Mouse (Mus musculus) right cerebral cortex, adult 18-20 months (tissue): Measurements from ENCODE around the gene Myo1d.
A peak's percentile ranks its signal among the peaks of the same experiment; 100 is the strongest.
"Not testable (repeated sequence)": the region's sequence is repeated elsewhere in the genome, so short reads cannot be mapped to it uniquely, and the experiment has no call there.

Source experiments
- DNase-seq: peaks from one replicate; pipeline ENCODE4 v3.0.0; 2022; ENCODE audit warnings: mixed read lengths

Myo1d gene

DNA sequence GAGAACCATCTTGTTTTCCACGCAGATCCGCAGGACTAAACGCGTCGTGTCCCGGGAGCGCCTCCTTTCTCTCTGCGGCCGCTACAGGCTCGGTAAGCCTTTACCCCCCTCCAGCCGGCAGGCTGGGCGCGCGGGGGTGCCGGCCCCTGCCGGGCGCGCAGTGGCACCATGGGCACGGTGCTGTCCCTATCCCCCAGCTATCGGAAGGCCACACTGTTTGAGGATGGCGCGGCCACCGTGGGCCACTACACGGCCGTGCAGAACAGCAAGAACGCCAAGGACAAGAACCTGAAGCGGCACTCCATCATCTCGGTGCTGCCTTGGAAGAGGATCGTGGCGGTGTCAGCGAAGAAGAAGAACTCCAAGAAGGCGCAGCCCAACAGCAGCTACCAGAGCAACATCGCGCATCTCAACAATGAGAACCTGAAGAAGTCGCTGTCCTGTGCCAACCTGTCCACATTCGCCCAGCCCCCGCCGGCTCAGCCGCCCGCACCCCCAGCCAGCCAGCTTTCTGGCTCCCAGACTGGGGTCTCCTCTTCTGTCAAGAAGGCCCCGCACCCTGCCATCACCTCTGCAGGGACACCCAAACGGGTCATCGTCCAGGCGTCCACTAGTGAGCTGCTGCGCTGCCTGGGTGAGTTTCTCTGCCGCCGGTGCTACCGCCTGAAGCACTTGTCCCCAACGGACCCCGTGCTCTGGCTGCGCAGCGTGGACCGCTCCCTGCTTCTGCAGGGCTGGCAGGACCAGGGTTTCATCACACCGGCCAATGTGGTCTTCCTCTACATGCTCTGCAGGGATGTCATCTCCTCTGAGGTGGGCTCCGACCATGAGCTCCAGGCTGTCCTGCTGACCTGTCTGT lies 302.3 kb downstream of the Myo1d start:
- peak; percentile 40 for DNase-seq

DNA sequence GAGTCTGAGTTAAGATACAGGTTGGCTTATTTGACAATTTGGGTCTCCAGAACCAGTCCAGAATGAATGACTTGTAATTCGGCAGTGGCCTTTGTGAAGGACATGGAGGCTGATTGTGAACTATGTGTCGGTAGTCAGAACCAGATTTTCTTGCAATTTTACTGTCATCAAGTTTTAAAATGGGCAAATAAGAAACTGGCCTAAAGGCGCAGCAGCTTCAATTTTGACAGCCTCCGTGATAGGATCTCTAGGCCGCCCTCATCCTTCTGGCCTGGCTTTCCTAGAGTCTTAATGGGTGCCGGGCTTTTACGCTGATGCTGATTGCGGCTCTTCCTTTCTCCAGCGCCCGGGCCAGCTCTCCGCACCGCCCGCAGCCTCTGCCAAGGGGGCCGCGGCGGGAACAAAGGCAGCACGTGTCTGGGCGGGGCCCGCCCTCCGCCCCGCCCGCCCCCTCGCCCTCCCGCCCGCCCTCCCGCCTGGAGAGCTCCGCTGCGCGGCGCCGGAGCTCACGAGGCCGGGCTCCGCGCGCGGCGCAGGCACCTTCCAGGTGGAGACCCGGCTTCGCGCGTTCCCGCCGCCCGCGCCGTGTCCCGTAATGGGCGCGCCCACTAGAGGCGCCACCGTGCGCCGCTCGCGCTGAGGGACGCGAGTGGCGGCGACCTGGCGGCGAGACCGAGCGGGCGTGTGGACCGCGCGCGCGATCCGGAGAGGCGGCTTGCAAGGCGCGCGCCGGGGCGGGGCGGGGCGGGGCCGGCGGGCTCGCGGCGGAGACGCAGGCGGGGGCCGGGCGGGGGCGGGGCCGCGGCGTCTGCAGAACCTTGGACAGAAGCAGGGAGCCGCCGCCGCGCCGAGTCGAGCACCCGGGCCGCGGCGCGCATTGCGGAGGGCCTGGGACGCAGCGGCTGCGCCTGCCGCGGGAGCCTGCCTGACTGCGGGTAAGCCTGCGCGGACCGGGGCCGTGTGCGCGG lies 303.3 kb downstream of the Myo1d start, which contains the start of gene Cdk5r1:
TSS of gene Cdk5r1 (plus strand) at position 802 of the 968 bp plus-strand sequence.
- DNase-seq, result peak; percentile 94

- DNase-seq, result no peak
Observed at GRCm38 (mm10) chr11:80475544-80475943, 304.3 kb downstream of the Myo1d start.

DNA sequence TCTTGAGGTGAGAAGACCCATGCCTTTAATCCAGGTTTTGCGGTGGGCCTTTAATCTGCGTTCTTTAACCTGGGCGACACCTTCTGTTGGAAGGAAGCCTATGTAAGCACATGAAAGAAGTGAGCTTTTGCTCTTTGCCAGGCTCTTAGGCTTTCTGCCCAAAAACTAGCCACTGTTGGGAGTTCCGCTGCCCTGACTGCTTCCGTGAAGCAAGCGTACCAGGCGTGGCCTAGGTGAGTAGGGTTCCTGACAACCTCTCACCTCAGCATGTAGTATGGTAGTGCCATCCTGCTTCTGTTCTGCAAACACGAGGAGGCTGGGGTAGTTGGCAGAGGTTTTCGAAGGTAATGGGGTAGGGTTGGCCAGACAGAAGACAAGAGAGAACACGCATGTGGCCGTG lies 305.0 kb downstream of the Myo1d start:
- DNase-seq, result no peak

DNA sequence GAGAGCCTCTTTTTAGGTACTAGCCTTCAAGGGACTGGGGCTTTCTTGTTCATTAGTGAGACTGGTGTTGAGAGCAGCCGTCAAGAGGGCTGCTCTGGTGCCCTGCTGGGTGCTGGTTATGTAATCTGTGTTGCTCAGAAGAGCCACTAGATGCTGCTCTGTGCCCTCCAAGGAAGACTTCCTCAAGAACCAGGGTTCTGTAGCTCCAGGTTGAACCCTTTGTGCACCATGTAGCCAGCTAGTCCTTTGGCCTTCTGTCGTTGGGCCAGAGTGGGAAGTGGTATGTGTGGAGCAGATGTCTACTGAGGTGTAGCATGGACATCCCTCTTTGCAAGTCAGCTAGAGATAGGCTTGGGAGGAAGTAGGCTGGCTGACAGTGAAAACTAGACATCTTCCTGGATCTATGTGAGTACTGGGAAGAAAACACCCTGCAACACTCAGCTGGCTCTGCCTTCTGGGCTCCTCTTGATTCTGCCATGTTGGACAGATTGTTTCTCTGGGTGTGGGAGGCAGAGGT lies 305.6 kb downstream of the Myo1d start:
- DNase-seq, result peak; percentile 65

DNA sequence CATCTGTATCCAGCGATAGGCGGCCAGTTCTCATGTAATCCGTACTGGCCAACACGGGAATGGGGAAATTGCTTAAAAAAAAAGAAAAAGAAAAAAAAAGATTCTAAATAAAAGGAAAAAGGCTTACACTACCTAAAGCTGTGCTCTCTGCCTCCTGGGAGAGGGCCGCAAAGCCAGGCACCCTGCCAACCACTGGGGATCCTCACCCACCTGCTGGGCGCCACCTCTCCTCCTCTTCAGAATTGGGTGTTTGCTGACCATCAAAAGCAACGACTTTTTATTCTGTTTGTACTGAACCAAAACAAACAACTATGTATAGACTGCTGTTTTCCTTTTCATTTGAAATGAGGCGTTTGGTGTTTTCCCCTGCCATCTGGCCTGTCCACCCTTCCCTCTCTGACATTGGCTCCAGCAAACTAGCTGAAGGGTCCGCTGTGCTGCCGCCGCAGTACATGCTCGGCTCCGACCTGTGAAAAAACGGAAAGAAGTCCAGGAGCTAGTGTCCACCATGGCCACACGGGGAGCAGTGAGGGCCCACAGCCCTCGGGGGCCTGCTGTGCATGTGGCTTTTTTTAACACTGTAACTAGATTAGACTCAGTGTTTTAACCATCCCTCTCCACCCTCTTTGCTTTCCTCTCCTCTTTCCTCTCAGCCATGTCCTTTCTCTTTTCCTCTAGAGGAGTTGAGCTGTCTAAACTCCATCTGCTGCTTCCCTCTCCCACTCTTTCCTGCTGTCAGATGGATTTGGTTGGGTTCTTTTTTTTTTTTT lies 307.8 kb downstream of the Myo1d start:
- peak; percentile 34 for DNase-seq

DNA sequence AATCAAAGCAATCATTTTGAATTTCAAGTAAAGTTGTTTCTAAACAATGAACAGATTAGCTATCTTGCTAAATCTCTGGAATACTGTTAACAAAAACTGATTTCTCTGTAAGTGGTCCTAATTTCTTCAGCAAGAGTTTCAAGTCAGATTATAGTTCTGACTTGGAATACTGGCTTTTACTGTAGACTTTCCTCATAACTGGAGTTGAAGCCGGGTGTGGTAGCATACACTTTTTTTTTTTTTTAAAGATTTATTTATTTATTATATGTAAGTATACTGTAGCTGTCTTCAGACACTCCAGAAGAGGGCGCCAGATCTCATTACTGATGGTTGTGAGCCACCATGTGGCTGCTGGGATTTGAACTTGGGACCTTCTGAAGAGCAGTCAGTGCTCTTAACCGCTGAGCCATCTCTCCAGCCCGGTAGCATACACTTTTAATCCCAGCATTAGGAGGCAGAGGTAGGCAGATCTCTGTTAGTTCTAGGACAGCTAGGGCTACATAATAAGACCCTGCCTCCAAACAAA lies 316.2 kb downstream of the Myo1d start:
- not testable (repeated sequence) for DNase-seq

GRCm38 (mm10) chr11:80453198-80453597 lies 326.6 kb downstream of the Myo1d start:
- DNase-seq, result no peak

DNA sequence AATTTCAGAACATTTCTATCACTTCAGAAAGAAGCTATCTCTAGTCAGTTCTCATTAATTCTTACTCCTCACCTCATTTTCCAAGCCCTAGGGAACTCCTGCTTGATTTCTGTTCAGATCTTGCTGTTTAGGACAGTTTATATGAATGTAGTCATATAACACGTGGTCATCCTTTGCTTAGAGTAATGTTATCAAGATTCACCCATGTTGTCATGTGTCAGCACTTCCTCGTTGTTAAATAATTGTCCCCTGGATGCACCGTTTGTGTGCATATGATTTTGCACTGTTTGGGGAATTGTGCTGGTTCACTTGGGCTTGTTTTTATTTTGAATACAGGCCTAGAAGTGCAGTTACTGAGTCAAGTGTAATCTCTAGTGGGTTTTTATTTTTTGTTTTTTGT lies 327.6 kb downstream of the Myo1d start:
- DNase-seq, result no peak

- no peak for DNase-seq
Observed at GRCm38 (mm10) chr11:80449859-80450258, 330.0 kb downstream of the Myo1d start.

DNA sequence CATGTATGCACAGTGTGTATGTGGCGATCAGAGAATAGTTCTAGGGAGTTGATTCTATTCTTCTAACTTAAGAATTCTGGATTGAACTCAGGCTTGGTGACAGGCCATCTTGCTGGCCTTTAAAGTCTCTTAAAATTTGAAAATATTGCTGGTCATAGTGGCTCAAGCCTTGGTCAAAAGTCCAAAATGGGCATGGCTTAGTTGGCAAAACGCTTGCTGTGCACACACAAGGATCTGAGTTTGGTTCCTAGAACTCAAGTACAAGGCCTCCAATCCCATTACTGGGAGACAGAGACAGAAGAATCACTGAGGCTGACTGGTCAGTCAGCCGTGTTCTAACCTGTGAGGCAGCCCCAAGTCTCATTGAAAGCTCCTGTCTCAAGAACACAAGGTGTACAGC lies 332.9 kb downstream of the Myo1d start:
- DNase-seq, result no peak
